20 mouse cellular contexts compared by ENCODE assay signal in the genomic region with DNA sequence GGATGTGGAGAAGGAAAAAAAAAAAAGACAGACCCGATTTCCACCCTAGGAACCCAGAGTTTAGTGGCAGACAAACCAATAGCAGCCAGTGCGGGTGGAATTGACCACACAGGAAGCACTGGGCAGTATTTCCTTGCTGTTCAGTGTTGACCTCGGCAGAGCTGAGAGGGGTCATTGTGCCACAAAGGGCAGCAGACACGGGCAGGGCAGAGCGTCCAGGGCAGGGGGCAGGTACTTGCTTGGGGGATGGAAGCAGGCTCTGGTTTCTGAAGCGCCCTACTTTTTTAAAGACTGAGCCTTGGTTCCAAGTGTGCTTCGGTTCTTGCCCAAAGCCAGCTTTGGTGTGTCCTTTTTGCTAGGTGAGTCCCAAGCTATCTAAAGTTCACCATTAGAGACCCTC. TPM values are rescaled to one million over a fixed set of nuclear protein-coding genes. Genes with fewer than 3 reads are reported as not detected.
A peak's percentile ranks its signal among the peaks of the same experiment; 100 is the strongest.
DNase-seq lines count a peak whose midpoint lies in the region; ATAC-seq and TF ChIP-seq lines count a peak whose summit lies in the region.
"Had no signal": no experiment of that assay in that cellular context is flagged by ENCODE, and none has a peak within 500 bp of the region (broad histone marks: within the 10 kb centered on the region; RNA-seq: fewer than 3 reads in every experiment).

No protein-coding gene starts in this region.

- no peak overlapping the region for H3K9ac ChIP-seq in heart, embryonic 11.5 days (ENCODE audit: low read depth, low read length)
- no peak overlapping the region for H3K9ac ChIP-seq in kidney, postnatal 0 days (ENCODE audit: low read depth, low read length)
- H3K9ac ChIP-seq in stomach, embryonic 14.5 days (replicated peaks; ENCODE audit: low read depth, low read length): no peak overlapping the region
- H3K9ac ChIP-seq: midbrain, embryonic 15.5 days had no signal

- no peak overlapping the region for H3K4me3 ChIP-seq in heart, embryonic 11.5 days (ENCODE audit: low read depth, low read length)
- no peak overlapping the region for H3K4me3 ChIP-seq in kidney, postnatal 0 days (replicated peaks; ENCODE audit: low read depth, low read length)
- H3K4me3 ChIP-seq in brown adipose tissue, adult 24 weeks (ENCODE audit: insufficient read depth, low read depth, low read length): peak overlapping the region; percentile 80
- H3K4me3 ChIP-seq in stomach, embryonic 14.5 days (ENCODE audit: low read depth, low read length): no peak overlapping the region
- H3K4me3 ChIP-seq: left cerebral cortex, adult 2 months; midbrain, embryonic 15.5 days had no signal

- no peaks in the 10 kb centered on the region for H3K27me3 ChIP-seq in heart, embryonic 11.5 days (ENCODE audit: control insufficient read depth, insufficient read depth, low read length)
- no peaks in the 10 kb centered on the region for H3K27me3 ChIP-seq in kidney, postnatal 0 days (ENCODE audit: insufficient read depth, low read length)
- no peaks in the 10 kb centered on the region for H3K27me3 ChIP-seq in stomach, embryonic 14.5 days (ENCODE audit: control insufficient read depth, insufficient read depth, low read length)
- H3K27me3 ChIP-seq: midbrain, embryonic 15.5 days had no signal

- peak overlapping the region; percentile 57 for H3K27ac ChIP-seq in heart, embryonic 11.5 days (ENCODE audit: low read depth, low read length)
- H3K27ac ChIP-seq in kidney, postnatal 0 days: peak overlapping the region; percentile 25; the same call in 1 of the 2 replicates
- H3K27ac ChIP-seq in brown adipose tissue, adult 24 weeks (replicated peaks; ENCODE audit: low read depth, low read length): peak overlapping the region; percentile 99
- H3K27ac ChIP-seq in stomach, embryonic 14.5 days (ENCODE audit: low read length): peak overlapping the region; percentile 11; the same call in 1 of the 2 replicates
- H3K27ac ChIP-seq: left cerebral cortex, adult 2 months; midbrain, embryonic 15.5 days had no signal

- TF ChIP-seq CTCF in kidney, postnatal 0 days (IDR thresholded peaks at IDR 0.05; ENCODE audit: low read depth): no peak

- ATAC-seq in heart, embryonic 11.5 days (replicated peaks; ENCODE audit: insufficient number of reproducible peaks, low FRiP score, low TSS enrichment): no peak
- ATAC-seq in kidney, postnatal 0 days (replicated peaks; ENCODE audit: low FRiP score, low read depth): no peak
- no peak for ATAC-seq in stomach, embryonic 14.5 days (ENCODE audit: insufficient number of reproducible peaks, insufficient read depth, low FRiP score, low read depth)
- ATAC-seq: CD4-positive, CD25-positive, alpha-beta regulatory T cell, adult 4 months; hindbrain, embryonic 16.5 days; midbrain, embryonic 15.5 days had no signal

- peaks cover 7% of the 10 kb centered on the region for H3K36me3 ChIP-seq in heart, embryonic 11.5 days (ENCODE audit: control insufficient read depth, insufficient read depth, low read length)
- peaks cover 6% of the 10 kb centered on the region; the same call in 1 of the 2 replicates for H3K36me3 ChIP-seq in kidney, postnatal 0 days (ENCODE audit: insufficient read depth, low read length)
- H3K36me3 ChIP-seq in stomach, embryonic 14.5 days (ENCODE audit: control insufficient read depth, insufficient read depth, low read length): peaks cover 14% of the 10 kb centered on the region
- H3K36me3 ChIP-seq: midbrain, embryonic 15.5 days had no signal

- whole genome bisulfite sequencing in heart, embryonic 11.5 days (ENCODE audit: insufficient replicate concordance): 63% methylated on average over 7 of the region's 7 CpGs
- WGBS in kidney, postnatal 0 days: 47% methylated on average over 7 of the region's 7 CpGs
- 72% methylated on average over 7 of the region's 7 CpGs for WGBS in stomach, embryonic 14.5 days

- DNase-seq in heart, adult 8-10 months (ENCODE audit: low spot score): no peak
- no peak for DNase-seq in kidney, postnatal 0 days (ENCODE audit: low spot score)
- no peak for DNase-seq in kidney, postnatal 4 days
- no peak for DNase-seq in ovary, postnatal 10 days (ENCODE audit: low spot score)
- no peak for DNase-seq in cerebellum, adult 9-11 months
- DNase-seq: cerebellum, adult 8-10 months; embryo, embryonic 11 days; kidney, adult 2 months; right cerebral cortex, postnatal 25 days; thymus, adult 2 months had no signal

- H3K9me3 ChIP-seq in heart, embryonic 11.5 days (replicated peaks; ENCODE audit: control insufficient read depth, low read length): no peaks in the 10 kb centered on the region
- no peaks in the 10 kb centered on the region for H3K9me3 ChIP-seq in kidney, postnatal 0 days (replicated peaks; ENCODE audit: low read length)
- no peaks in the 10 kb centered on the region for H3K9me3 ChIP-seq in stomach, embryonic 14.5 days (ENCODE audit: control insufficient read depth, low read depth, low read length)
- H3K9me3 ChIP-seq: midbrain, embryonic 15.5 days had no signal

- H3K4me1 ChIP-seq in heart, embryonic 11.5 days (ENCODE audit: control insufficient read depth, insufficient read depth, low read length): peaks cover 47% of the 10 kb centered on the region
- peaks cover 36% of the 10 kb centered on the region for H3K4me1 ChIP-seq in kidney, postnatal 0 days (replicated peaks; ENCODE audit: insufficient read depth, low read length)
- peaks cover 7% of the 10 kb centered on the region; the same call in 1 of the 2 replicates for H3K4me1 ChIP-seq in brown adipose tissue, adult 24 weeks (ENCODE audit: control insufficient read depth, insufficient read depth, insufficient read length, low read length)
- H3K4me1 ChIP-seq in stomach, embryonic 14.5 days (ENCODE audit: control insufficient read depth, insufficient read depth, low read length): peaks cover 25% of the 10 kb centered on the region; the same call in 1 of the 2 replicates

- H3K4me2 ChIP-seq in heart, embryonic 11.5 days: peak overlapping the region; percentile 31; the same call in 1 of the 2 replicates
- no peak overlapping the region for H3K4me2 ChIP-seq in kidney, postnatal 0 days (ENCODE audit: low read length)
- H3K4me2 ChIP-seq in stomach, embryonic 14.5 days (replicated peaks; ENCODE audit: low read depth, low read length): no peak overlapping the region
- H3K4me2 ChIP-seq: midbrain, embryonic 15.5 days had no signal

RNA-seq across cellular contexts. Expression of a gene that starts 4.3 kb away (rescaled TPM):
- polyA plus RNA-seq in heart, embryonic 11.5 days (2014; fragmentation: Nextera tagmentation; extraction: Ambion mirVana): 61.5 and 68.1 TPM in 2 replicates
- 10 to 100 TPM in 1 of 4 experiments, 1 to 10 TPM in 3; 7.2 to 12.7 (median 8.4) TPM for total RNA-seq in heart, adult 8-10 months (2022)
- polyA plus RNA-seq in kidney, postnatal 0 days (2015; fragmentation: Nextera tagmentation; extraction: Ambion mirVana): 76.4 and 78.4 TPM in 2 replicates
- polyA plus RNA-seq in brown adipose tissue, adult 24 weeks (2012; ENCODE audit: insufficient read depth, insufficient read length, missing spikeins): 498 and 651 TPM in 2 replicates
- polyA plus RNA-seq in stomach, embryonic 14.5 days (2014; fragmentation: Nextera tagmentation; extraction: Ambion mirVana): 82.1 and 86.8 TPM in 2 replicates

RNA-seq across cellular contexts. Expression of a gene that starts 9.0 kb away (rescaled TPM):
- polyA plus RNA-seq in heart, embryonic 11.5 days (2014; fragmentation: Nextera tagmentation; extraction: Ambion mirVana): 3,442 and 3,640 TPM in 2 replicates
- total RNA-seq in heart, adult 8-10 months (2022): 1 to 10 TPM in 2 of 4 experiments, under 1 TPM in 2; 0.44 to 2.4 (median 1.1) TPM
- polyA plus RNA-seq in kidney, postnatal 0 days (2015; fragmentation: Nextera tagmentation; extraction: Ambion mirVana): 7.9 and 8.9 TPM in 2 replicates
- polyA plus RNA-seq in brown adipose tissue, adult 24 weeks (2012; ENCODE audit: insufficient read depth, insufficient read length, missing spikeins): 13.6 and 19.7 TPM in 2 replicates
- polyA plus RNA-seq in stomach, embryonic 14.5 days (2014; fragmentation: Nextera tagmentation; extraction: Ambion mirVana): 1.9 and 3.2 TPM in 2 replicates
- total RNA-seq: adrenal gland, adult 2 months; MEL had no signal
- polyA plus RNA-seq: CD4-positive, CD25-positive, alpha-beta regulatory T cell, adult 4 months had no signal

RNA-seq across cellular contexts. Expression of a gene that starts 48.2 kb away (rescaled TPM):
- 2.3 and 3.1 TPM in 2 replicates for polyA plus RNA-seq in heart, embryonic 11.5 days (2014; fragmentation: Nextera tagmentation; extraction: Ambion mirVana)
- 1 to 10 TPM; 5.0 to 8.6 (median 5.5) TPM for total RNA-seq in heart, adult 8-10 months (2022)
- polyA plus RNA-seq in kidney, postnatal 0 days (2015; fragmentation: Nextera tagmentation; extraction: Ambion mirVana): 28.4 and 33.2 TPM in 2 replicates
- not detected in 2 replicates for polyA plus RNA-seq in brown adipose tissue, adult 24 weeks (2012; ENCODE audit: insufficient read depth, insufficient read length, missing spikeins)
- 58.2 and 60.5 TPM in 2 replicates for polyA plus RNA-seq in stomach, embryonic 14.5 days (2014; fragmentation: Nextera tagmentation; extraction: Ambion mirVana)
- total RNA-seq: gastrocnemius, postnatal 25 days; MEL had no signal

RNA-seq across cellular contexts. Expression of a gene that starts 50.4 kb away (rescaled TPM):
- 183 and 209 TPM in 2 replicates for polyA plus RNA-seq in heart, embryonic 11.5 days (2014; fragmentation: Nextera tagmentation; extraction: Ambion mirVana)
- 10 to 100 TPM; 36.0 to 45.8 (median 40.9) TPM for total RNA-seq in heart, adult 8-10 months (2022)
- 189 and 190 TPM in 2 replicates for polyA plus RNA-seq in kidney, postnatal 0 days (2015; fragmentation: Nextera tagmentation; extraction: Ambion mirVana)
- polyA plus RNA-seq in brown adipose tissue, adult 24 weeks (2012; ENCODE audit: insufficient read depth, insufficient read length, missing spikeins): 33.7 and 37.2 TPM in 2 replicates
- polyA plus RNA-seq in stomach, embryonic 14.5 days (2014; fragmentation: Nextera tagmentation; extraction: Ambion mirVana): 232 and 265 TPM in 2 replicates

Comparison
In these comparisons a context has a peak if more than half of its experiments do, and no peak if none do; other contexts are left out.
1. H3K27ac ChIP-seq: peak in every context shown above with its lines; median percentile 99 in brown adipose tissue, adult 24 weeks; 57 in heart, embryonic 11.5 days; 25 in kidney, postnatal 0 days; 11 in stomach, embryonic 14.5 days.
2. RNA of a gene that starts 9.0 kb away (polyA plus RNA-seq): 3,442 to 3,640 TPM in heart, embryonic 11.5 days; 13.6 to 19.7 TPM in brown adipose tissue, adult 24 weeks, 7.9 to 8.9 TPM in kidney, postnatal 0 days and 1.9 to 3.2 TPM in stomach, embryonic 14.5 days; every median in the first group is over 100 times any median in the second.